Mouse (Mus musculus): ENCODE data around the gene Ncdn. TPM values are rescaled to one million over a fixed set of nuclear protein-coding genes. Genes with fewer than 3 reads are reported as not detected.

Gene Ncdn
- total and polyA plus RNA-seq, 3 experiments = 27.3 to 36.2 TPM; not detected in 1

DNA sequence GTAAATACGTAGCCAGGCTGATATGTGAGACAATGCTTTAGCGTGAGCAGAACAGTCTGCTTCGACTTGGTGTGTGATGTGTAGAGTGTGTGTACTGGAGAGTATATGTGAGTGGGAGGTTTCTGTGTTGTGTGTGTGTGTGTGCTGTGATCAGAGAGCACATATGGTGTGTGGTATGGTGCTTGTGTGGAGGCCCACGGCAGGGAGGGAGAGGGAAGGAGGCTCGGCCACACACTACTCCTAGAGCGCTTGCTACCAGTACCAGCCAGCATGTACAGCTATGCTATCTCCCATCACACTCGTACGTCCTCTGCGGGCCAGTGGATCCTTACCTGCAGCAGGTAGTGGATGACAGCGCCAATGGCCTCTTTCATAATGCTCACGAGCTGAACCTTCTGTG is 3.7 kb downstream of the Ncdn start:
- DNase-seq (ENCODE audit: low read depth, low spot score) = no peak
- Histone ChIP-seq H3K9me3 (replicated peaks; ENCODE audit: insufficient read depth, low read length) (no peaks in the 10 kb centered on the region), H3K79me2 (ENCODE audit: control insufficient read depth, insufficient read depth, low read length, poor library complexity) (peaks cover 14% of the 10 kb centered on the region), H3K36me3 (ENCODE audit: control insufficient read depth in 1 of 2, insufficient read depth in 2 of 2, low read length in 2 of 2) (peaks cover 0 to 6% of the 10 kb centered on the region in 2 experiments; a peak in 2 of 4 replicates), H3K4me1 (ENCODE audit: control insufficient read depth in 1 of 2, insufficient read depth in 2 of 2, low read length in 2 of 2) (peaks cover 0 to 7% of the 10 kb centered on the region in 2 experiments; a peak in 2 of 4 replicates), H3K9ac (ENCODE audit: control insufficient read depth, low read depth, low read length, poor library complexity, severe bottlenecking) (no peak overlapping the region), H3K27ac (ENCODE audit: control insufficient read depth, low read depth, low read length) (no peak overlapping the region), H3K4me3 (ENCODE audit: control insufficient read depth in 1 of 2, insufficient read depth in 1 of 2, low read depth in 2 of 2, low read length in 2 of 2) (no peak overlapping the region), H3K27me3 (ENCODE audit: control insufficient read depth in 1 of 2, insufficient read depth in 2 of 2, low read length in 2 of 2) (no peaks in the 10 kb centered on the region)
- TF ChIP-seq BHLHE40 (IDR thresholded peaks at IDR 0.05; ENCODE audit: borderline replicate concordance, low read depth, low read length) = no peak
- TF ChIP-seq POLR2AphosphoS2 (IDR thresholded peaks at IDR 0.05; ENCODE audit: low read length) = no peak
- no peak for TF ChIP-seq NELFE (IDR thresholded peaks at IDR 0.05; ENCODE audit: low read depth, low read length)
- no peak for TF ChIP-seq JUND (IDR thresholded peaks at IDR 0.05; ENCODE audit: low read depth, low read length)
- no peak for TF ChIP-seq MAX (IDR thresholded peaks at IDR 0.05; ENCODE audit: low read length)
- TF ChIP-seq SIN3A (IDR thresholded peaks at IDR 0.05; ENCODE audit: low read length) = no peak
- no peak for TF ChIP-seq MYB (IDR thresholded peaks at IDR 0.05; ENCODE audit: low read depth, low read length)
- no peak for TF ChIP-seq TAL1 (IDR thresholded peaks at IDR 0.05; ENCODE audit: low read length)
- TF ChIP-seq SMC3 (IDR thresholded peaks at IDR 0.05; ENCODE audit: low read depth, low read length) = no peak
- no peak for TF ChIP-seq POLR2A (IDR thresholded peaks at IDR 0.05; ENCODE audit: control insufficient read depth in 1 of 2, insufficient read depth in 1 of 2, low read depth in 1 of 2, low read length in 2 of 2, poor library complexity in 1 of 2)
- TF ChIP-seq ELF1 (IDR thresholded peaks at IDR 0.05; ENCODE audit: low read depth, low read length) = no peak
- TF ChIP-seq ZMIZ1 (IDR thresholded peaks at IDR 0.05; ENCODE audit: low read depth, low read length) = no peak
- no peak for TF ChIP-seq TCF12 (IDR thresholded peaks at IDR 0.05; ENCODE audit: low read depth, low read length)

- Histone ChIP-seq H3K4me1 (ENCODE audit: control insufficient read depth in 1 of 2, insufficient read depth in 2 of 2, low read length in 2 of 2) (peaks cover 0 to 7% of the 10 kb centered on the region in 2 experiments; a peak in 2 of 4 replicates), H3K79me2 (ENCODE audit: control insufficient read depth, insufficient read depth, low read length, poor library complexity) (peaks cover 11% of the 10 kb centered on the region), H3K36me3 (ENCODE audit: control insufficient read depth in 1 of 2, insufficient read depth in 2 of 2, low read length in 2 of 2) (peaks cover 0 to 4% of the 10 kb centered on the region in 2 experiments; a peak in 3 of 4 replicates), H3K4me3 (ENCODE audit: control insufficient read depth in 1 of 2, insufficient read depth in 1 of 2, low read depth in 2 of 2, low read length in 2 of 2) (no peak overlapping the region), H3K9ac (ENCODE audit: control insufficient read depth, low read depth, low read length, poor library complexity, severe bottlenecking) (no peak overlapping the region), H3K27me3 (ENCODE audit: control insufficient read depth in 1 of 2, insufficient read depth in 2 of 2, low read length in 2 of 2) (no peaks in the 10 kb centered on the region), H3K9me3 (replicated peaks; ENCODE audit: insufficient read depth, low read length) (no peaks in the 10 kb centered on the region), H3K27ac (ENCODE audit: control insufficient read depth, low read depth, low read length) (no peak overlapping the region)
- no peak for TF ChIP-seq MYC (IDR thresholded peaks at IDR 0.05; ENCODE audit: low read depth, low read length)
- TF ChIP-seq MEF2A (IDR thresholded peaks at IDR 0.05; ENCODE audit: extremely low read depth, insufficient replicate concordance, low read depth, low read length, poor library complexity, severe bottlenecking) = no peak
- no peak for TF ChIP-seq ZC3H11A (IDR thresholded peaks at IDR 0.05; ENCODE audit: low read depth, low read length)
- no peak for TF ChIP-seq RAD21 (IDR thresholded peaks at IDR 0.05; ENCODE audit: low read depth, low read length)
- TF ChIP-seq CHD2 (IDR thresholded peaks at IDR 0.05; ENCODE audit: low read length) = no peak
- TF ChIP-seq NRF1 (IDR thresholded peaks at IDR 0.05; ENCODE audit: insufficient read depth, low read depth, low read length, poor library complexity, severe bottlenecking) = no peak
- TF ChIP-seq ZNF384 (IDR thresholded peaks at IDR 0.05; ENCODE audit: low read depth, low read length) = no peak
- no peak for TF ChIP-seq SMC3 (IDR thresholded peaks at IDR 0.05; ENCODE audit: low read depth, low read length)
- no peak for TF ChIP-seq TBP (IDR thresholded peaks at IDR 0.05; ENCODE audit: low read depth, low read length)
- TF ChIP-seq GATA1 (IDR thresholded peaks at IDR 0.05; ENCODE audit: low read depth, low read length) = no peak
- no peak for TF ChIP-seq TAL1 (IDR thresholded peaks at IDR 0.05; ENCODE audit: low read length)
- no peak for TF ChIP-seq MYB (IDR thresholded peaks at IDR 0.05; ENCODE audit: low read depth, low read length)
- TF ChIP-seq UBTF (IDR thresholded peaks at IDR 0.05; ENCODE audit: borderline replicate concordance, insufficient read depth, low read depth, low read length) = no peak
- TF ChIP-seq HCFC1 (IDR thresholded peaks at IDR 0.05; ENCODE audit: low read depth, low read length) = no peak
- DNase-seq (ENCODE audit: low read depth, low spot score) = no peak
Measured at GRCm38 (mm10) chr4:126748381-126748780, 4.9 kb downstream of the Ncdn start.

All from MEL (cell line).